Mouse (Mus musculus) MEL (cell line): Measurements from ENCODE around the gene Scgb1c1. TPM values are rescaled to one million over a fixed set of nuclear protein-coding genes. Genes with fewer than 3 reads are reported as not detected.

Source experiments
- DNase-seq: peaks from one replicate; pipeline ENCODE4 v3.0.0; 2011; ENCODE audit warnings: low read depth, low spot score
- H3K27ac ChIP-seq: 2 replicates; pipeline ENCODE4 v1.5.1; 2012; ENCODE audit warnings: low read depth, mild to moderate bottlenecking, control low read depth, low read length, moderate library complexity; ENCODE audit not compliant: control insufficient read depth
- H3K27me3 ChIP-seq, 2 experiments: fragments of 150-350 bp in 1 of 2; sonication (generic) in 1 of 2; 2 replicates each; pipeline ENCODE4 v1.6.1; 2012; ENCODE audit warnings: low read length in 2 of 2, mild to moderate bottlenecking in 2 of 2, improper control_type of control experiment in 1 of 2, moderate library complexity in 1 of 2; ENCODE audit not compliant: insufficient read depth in 2 of 2, control insufficient read depth in 1 of 2
- H3K36me3 ChIP-seq, 2 experiments: 2 replicates each; pipeline ENCODE4 v1.6.1; 2012 to 2014; ENCODE audit warnings: low read length in 2 of 2, improper control_type of control experiment in 1 of 2, inconsistent platforms in 1 of 2, mild to moderate bottlenecking in 1 of 2; ENCODE audit not compliant: insufficient read depth in 2 of 2, control insufficient read depth in 1 of 2
- H3K4me1 ChIP-seq, 2 experiments: fragments of 150-350 bp in 1 of 2; sonication (generic) in 1 of 2; 2 replicates each; pipeline ENCODE4 v1.6.1; 2012; ENCODE audit warnings: low read length in 2 of 2, improper control_type of control experiment in 1 of 2, mild to moderate bottlenecking in 1 of 2; ENCODE audit not compliant: insufficient read depth in 2 of 2, control insufficient read depth in 1 of 2
- H3K4me3 ChIP-seq, 2 experiments: fragments of 150-350 bp in 1 of 2; sonication (generic) in 1 of 2; 2 replicates each; pipeline ENCODE4 v1.5.1; 2012; ENCODE audit warnings: low read depth in 2 of 2, low read length in 2 of 2, mild to moderate bottlenecking in 2 of 2, moderate library complexity in 2 of 2, control low read depth in 1 of 2, improper control_type of control experiment in 1 of 2; ENCODE audit not compliant: control insufficient read depth in 1 of 2, insufficient read depth in 1 of 2
- H3K79me2 ChIP-seq: 2 replicates; pipeline ENCODE4 v1.6.1; 2012; ENCODE audit warnings: mild to moderate bottlenecking, low read length, moderate library complexity; ENCODE audit not compliant: control insufficient read depth, poor library complexity, insufficient read depth
- H3K9ac ChIP-seq: 2 replicates; pipeline ENCODE4 v1.6.1; 2012; ENCODE audit warnings: low read depth, mild to moderate bottlenecking, control low read depth, low read length, moderate library complexity; ENCODE audit not compliant: control insufficient read depth, poor library complexity, severe bottlenecking
- H3K9me3 ChIP-seq: fragments of 150-350 bp; sonication (generic); replicated peaks from 2 replicates; pipeline ENCODE4 v1.6.1; 2012; ENCODE audit warnings: mild to moderate bottlenecking, low read length, improper control_type of control experiment, moderate library complexity; ENCODE audit not compliant: insufficient read depth
- CTCF ChIP-seq, 3 experiments: IDR thresholded peaks in 2 of 3; conservative IDR thresholded peaks in 1 of 3; 2 replicates each; pipeline ENCODE4 v1.5.1; 2011 to 2012; ENCODE audit warnings: low read length in 3 of 3, low read depth in 2 of 3, mild to moderate bottlenecking in 2 of 3, improper control_type of control experiment in 1 of 3, inconsistent platforms in 1 of 3, mixed read lengths in 1 of 3, moderate library complexity in 1 of 3; ENCODE audit not compliant: control insufficient read depth in 1 of 3, insufficient read depth in 1 of 3, poor library complexity in 1 of 3, severe bottlenecking in 1 of 3
- E2F4 ChIP-seq: IDR thresholded peaks from 2 replicates; pipeline ENCODE4 v1.6.1; 2011; ENCODE audit warnings: low read depth, low read length, improper control_type of control experiment, borderline replicate concordance
- ELF1 ChIP-seq: IDR thresholded peaks from 2 replicates; pipeline ENCODE4 v1.6.1; 2014; ENCODE audit warnings: low read depth, mild to moderate bottlenecking, inconsistent platforms, low read length, improper control_type of control experiment, moderate library complexity
- ETS1 ChIP-seq: IDR thresholded peaks from 2 replicates; pipeline ENCODE4 v1.6.1; 2012; ENCODE audit warnings: low read depth, mild to moderate bottlenecking, inconsistent platforms, low read length, improper control_type of control experiment, moderate library complexity
- GATA1 ChIP-seq: IDR thresholded peaks from 2 replicates; pipeline ENCODE4 v1.6.1; 2011; ENCODE audit warnings: low read depth, low read length, improper control_type of control experiment
- HCFC1 ChIP-seq: IDR thresholded peaks from 2 replicates; pipeline ENCODE4 v1.6.1; 2012; ENCODE audit warnings: low read depth, mild to moderate bottlenecking, inconsistent platforms, low read length, improper control_type of control experiment, moderate library complexity
- JUND ChIP-seq: IDR thresholded peaks from 2 replicates; pipeline ENCODE4 v1.6.1; 2011; ENCODE audit warnings: low read depth, mild to moderate bottlenecking, improper control_type of control experiment, low read length
- MAZ ChIP-seq: IDR thresholded peaks from 2 replicates; pipeline ENCODE4 v1.6.1; 2012; ENCODE audit warnings: low read depth, mild to moderate bottlenecking, inconsistent platforms, low read length, improper control_type of control experiment
- MEF2A ChIP-seq: IDR thresholded peaks from 2 replicates; pipeline ENCODE4 v1.6.1; 2014; ENCODE audit warnings: low read depth, mild to moderate bottlenecking, inconsistent platforms, low read length, improper control_type of control experiment; ENCODE audit not compliant: poor library complexity, insufficient replicate concordance, severe bottlenecking; ENCODE audit errors: extremely low read depth
- NELFE ChIP-seq: IDR thresholded peaks from 2 replicates; pipeline ENCODE4 v1.6.1; 2011; ENCODE audit warnings: low read depth, low read length, improper control_type of control experiment
- POLR2A ChIP-seq, 2 experiments: IDR thresholded peaks; 2 replicates each; pipeline ENCODE4 v1.6.1; 2011 to 2012; ENCODE audit warnings: low read length in 2 of 2, mild to moderate bottlenecking in 2 of 2, control low read depth in 1 of 2, improper control_type of control experiment in 1 of 2, low read depth in 1 of 2, moderate library complexity in 1 of 2; ENCODE audit not compliant: control insufficient read depth in 1 of 2, insufficient read depth in 1 of 2, poor library complexity in 1 of 2
- POLR2AphosphoS5 ChIP-seq: IDR thresholded peaks from 2 replicates; pipeline ENCODE4 v1.6.1; 2012; ENCODE audit warnings: low read depth, borderline replicate concordance, mild to moderate bottlenecking, inconsistent platforms, low read length, moderate library complexity, mixed read lengths
- RAD21 ChIP-seq: IDR thresholded peaks from 2 replicates; pipeline ENCODE4 v1.6.1; 2011; ENCODE audit warnings: mild to moderate bottlenecking, low read depth, low read length, improper control_type of control experiment
- RCOR1 ChIP-seq: IDR thresholded peaks from 2 replicates; pipeline ENCODE4 v1.6.1; 2012; ENCODE audit warnings: low read depth, mild to moderate bottlenecking, inconsistent platforms, low read length, improper control_type of control experiment
- SMC3 ChIP-seq: IDR thresholded peaks from 2 replicates; pipeline ENCODE4 v1.6.1; 2011; ENCODE audit warnings: low read depth, low read length, improper control_type of control experiment
- TCF12 ChIP-seq: IDR thresholded peaks from 2 replicates; pipeline ENCODE4 v1.6.1; 2014; ENCODE audit warnings: low read depth, mild to moderate bottlenecking, inconsistent platforms, low read length, improper control_type of control experiment, moderate library complexity
- UBTF ChIP-seq: IDR thresholded peaks from 2 replicates; pipeline ENCODE4 v1.6.1; 2012; ENCODE audit warnings: low read depth, mild to moderate bottlenecking, inconsistent platforms, low read length, improper control_type of control experiment, moderate library complexity, borderline replicate concordance; ENCODE audit not compliant: insufficient read depth
- USF1 ChIP-seq: IDR thresholded peaks from 2 replicates; pipeline ENCODE4 v1.6.1; 2014; ENCODE audit warnings: low read depth, mild to moderate bottlenecking, inconsistent platforms, low read length, improper control_type of control experiment, moderate library complexity
- ZC3H11A ChIP-seq: IDR thresholded peaks from 2 replicates; pipeline ENCODE4 v1.6.1; 2012; ENCODE audit warnings: low read depth, mild to moderate bottlenecking, inconsistent platforms, low read length, improper control_type of control experiment
- ZKSCAN1 ChIP-seq: IDR thresholded peaks from 2 replicates; pipeline ENCODE4 v1.6.1; 2012; ENCODE audit warnings: low read depth, mild to moderate bottlenecking, inconsistent platforms, low read length, improper control_type of control experiment, moderate library complexity
- ZNF384 ChIP-seq: IDR thresholded peaks from 2 replicates; pipeline ENCODE4 v1.6.1; 2012; ENCODE audit warnings: low read depth, mild to moderate bottlenecking, inconsistent platforms, low read length, improper control_type of control experiment
- polyA plus RNA-seq, 2 experiments: library from polyadenylated mRNA; stranded (reverse) in 1 of 2; unstranded in 1 of 2; fragments of >175 nt in 1 of 2; fragments of >200 nt in 1 of 2; gene quantifications; 2 replicates each; pipeline versions ENCODE4 v1.2.1 to v1.2.4; 2012; ENCODE audit warnings: low replicate concordance in 2 of 2, low read depth in 1 of 2; ENCODE audit not compliant: insufficient read length in 2 of 2, insufficient read depth in 1 of 2, missing spikeins in 1 of 2
- total RNA-seq: library from RNA; depleted of rRNA; stranded (reverse); fragments of 300-350 nt; gene quantifications from 2 replicates; pipeline ENCODE4 v1.2.3, GENCODE M21; 2012

The Scgb1c1 gene
- total and polyA plus RNA-seq, 3 experiments, result not detected

DNA sequence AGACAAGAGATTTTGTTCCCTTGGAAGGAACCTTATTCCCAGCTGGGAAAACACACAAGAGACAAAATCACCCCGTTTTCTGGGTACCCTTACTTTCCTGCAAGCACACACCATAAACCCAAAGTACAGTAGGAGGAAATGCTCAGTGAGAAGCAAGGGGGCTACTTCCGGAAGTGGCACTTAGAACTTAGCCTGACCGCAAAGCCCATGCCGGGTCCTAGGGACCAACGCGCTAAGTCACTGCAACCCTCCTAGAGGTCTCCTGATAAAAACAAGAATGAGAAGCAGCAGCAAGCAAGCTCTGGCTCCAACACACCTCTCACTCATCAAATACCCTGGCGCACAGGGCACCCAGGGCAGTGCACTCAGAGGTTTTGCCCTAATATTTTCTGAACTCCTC is 34.0 kb downstream of the Scgb1c1 start:
- H3K4me1 ChIP-seq, result peaks cover 0 to 14% of the 10 kb centered on the region in 2 experiments; a peak in 3 of 4 replicates
- H3K79me2 ChIP-seq, result peaks cover 15% of the 10 kb centered on the region
- no peak for TF ChIP-seq JUND
- TF ChIP-seq ETS1, result no peak
- TF ChIP-seq ELF1, result no peak
- no peak for TF ChIP-seq NELFE
- no peak for TF ChIP-seq ZC3H11A
- no peak for TF ChIP-seq HCFC1
- no peak for TF ChIP-seq ZNF384
- peaks cover 0 to 18% of the 10 kb centered on the region in 2 experiments; a peak in 2 of 4 replicates for H3K36me3 ChIP-seq
- DNase-seq, result no peak
- H3K27ac ChIP-seq, result no peak overlapping the region
- no peaks in the 10 kb centered on the region for H3K27me3 ChIP-seq
- no peak overlapping the region for H3K9ac ChIP-seq
- no peaks in the 10 kb centered on the region for H3K9me3 ChIP-seq
- H3K4me3 ChIP-seq, result no peak overlapping the region

DNA sequence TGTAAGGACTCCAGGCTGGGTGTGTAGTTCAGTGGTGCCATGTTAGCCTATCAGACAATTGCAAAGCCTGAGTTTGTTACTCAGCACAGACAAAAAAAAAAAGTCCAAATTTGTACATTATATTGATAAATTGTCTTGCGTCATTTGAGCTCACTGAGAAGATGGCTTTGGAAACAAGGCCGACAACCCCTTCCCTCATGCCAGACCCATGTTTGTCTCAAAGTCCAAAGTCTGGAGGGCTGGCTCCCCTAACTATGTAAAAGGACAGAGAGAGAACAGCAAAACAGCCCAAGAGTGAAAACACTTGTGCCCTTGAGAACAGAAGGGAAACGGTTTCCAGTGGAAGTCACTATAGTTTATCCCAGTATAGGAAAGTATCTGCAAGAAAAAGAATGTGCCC is 35.1 kb downstream of the Scgb1c1 start:
- H3K27ac ChIP-seq, result no peak overlapping the region
- peaks cover 0 to 14% of the 10 kb centered on the region in 2 experiments; a peak in 3 of 4 replicates for H3K4me1 ChIP-seq
- peaks cover 15% of the 10 kb centered on the region for H3K79me2 ChIP-seq
- peaks cover 0 to 18% of the 10 kb centered on the region in 2 experiments; a peak in 2 of 4 replicates for H3K36me3 ChIP-seq
- H3K27me3 ChIP-seq, result no peaks in the 10 kb centered on the region
- no peaks in the 10 kb centered on the region for H3K9me3 ChIP-seq
- H3K9ac ChIP-seq, result no peak overlapping the region
- H3K4me3 ChIP-seq, result no peak overlapping the region
- no peak for DNase-seq
- no peak for TF ChIP-seq MAZ
- TF ChIP-seq RAD21, result no peak
- TF ChIP-seq E2F4, result no peak
- no peak for TF ChIP-seq MEF2A
- TF ChIP-seq ZKSCAN1, result no peak
- no peak for TF ChIP-seq TCF12
- TF ChIP-seq RCOR1, result no peak
- no peak for TF ChIP-seq UBTF
- TF ChIP-seq USF1, result no peak
- TF ChIP-seq JUND, result no peak
- no peak for TF ChIP-seq ELF1
- TF ChIP-seq GATA1, result no peak
- no peak for TF ChIP-seq POLR2A (IDR thresholded peaks at IDR 0.05; ENCODE audit: control insufficient read depth in 1 of 2, insufficient read depth in 1 of 2, low read depth in 1 of 2, low read length in 2 of 2, poor library complexity in 1 of 2)
- no peak for TF ChIP-seq POLR2AphosphoS5
- TF ChIP-seq SMC3, result no peak
- TF ChIP-seq CTCF (IDR thresholded peaks at IDR 0.05 in 2 of 3, conservative IDR thresholded peaks at IDR 0.05 in 1 of 3; ENCODE audit: control insufficient read depth in 1 of 3, insufficient read depth in 1 of 3, low read depth in 2 of 3, low read length in 3 of 3, poor library complexity in 1 of 3, severe bottlenecking in 1 of 3), result no peak
